Mouse (Mus musculus): Measurements from ENCODE around the gene Tescl. TPM values are rescaled to one million over a fixed set of nuclear protein-coding genes. Genes with fewer than 3 reads are reported as not detected.

The Tescl gene
- polyA plus RNA-seq, 1 experiment from 2014 or later, result 0.20 TPM

DNA sequence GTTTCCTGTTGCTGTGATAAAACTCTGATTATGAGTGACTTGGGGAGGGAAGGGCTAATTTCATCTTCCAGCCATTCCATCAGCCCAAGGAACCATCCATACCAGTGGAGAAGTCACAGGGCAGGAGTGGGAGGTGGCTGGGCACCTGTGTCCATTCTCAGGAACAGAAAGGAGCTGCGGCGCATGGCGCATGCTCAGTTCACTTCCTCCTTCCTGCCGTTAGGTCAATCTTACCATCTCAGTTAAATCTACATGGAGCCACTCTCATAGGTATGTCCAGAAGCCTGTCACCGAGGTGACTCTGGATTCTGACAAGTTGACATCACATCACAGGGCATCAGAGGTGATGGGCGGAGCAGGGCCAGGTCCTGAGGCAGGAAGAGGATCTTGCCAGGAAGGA, 21.9 kb upstream of the Tescl start:
- no peak for DNase-seq (ENCODE audit: low spot score)
- H3K9ac ChIP-seq (ENCODE audit: low read length), result no peak overlapping the region
- H3K4me2 ChIP-seq (ENCODE audit: low read length), result no peak overlapping the region
- H3K27me3 ChIP-seq (replicated peaks; ENCODE audit: control insufficient read depth, insufficient read depth, low read length), result no peaks in the 10 kb centered on the region
- H3K36me3 ChIP-seq (ENCODE audit: control insufficient read depth, insufficient read depth, low read length), result no peaks in the 10 kb centered on the region
- no peak for ATAC-seq
- no peaks in the 10 kb centered on the region for H3K4me1 ChIP-seq (ENCODE audit: control insufficient read depth, insufficient read depth, low read length)
- no peaks in the 10 kb centered on the region for H3K9me3 ChIP-seq (replicated peaks; ENCODE audit: control insufficient read depth, low read length)
- H3K27ac ChIP-seq (ENCODE audit: low read depth, low read length), result no peak overlapping the region
- H3K4me3 ChIP-seq (ENCODE audit: low read depth, low read length), result no peak overlapping the region
- WGBS, result 87% methylated on average over 6 of the region's 6 CpGs

DNA sequence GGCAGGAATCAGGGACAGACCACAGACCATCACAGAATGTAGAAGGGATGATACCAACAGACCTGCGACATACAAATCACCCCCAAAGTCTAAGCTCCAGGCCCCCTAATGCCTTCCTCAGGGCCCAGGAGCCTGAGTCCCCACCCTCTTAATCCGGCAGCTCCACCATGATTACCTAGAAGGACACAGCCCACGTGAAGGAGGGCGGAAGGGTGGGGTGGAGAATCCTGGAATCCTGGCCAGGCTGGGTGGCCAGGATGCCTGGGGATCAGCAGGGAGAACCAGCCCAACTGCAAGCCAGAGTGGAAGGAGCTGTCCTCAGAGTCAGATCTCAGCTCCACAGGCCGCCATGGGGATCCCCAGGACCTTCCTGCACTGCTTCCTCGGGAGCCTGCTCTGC, 15.2 kb upstream of the Tescl start, which contains the start of gene Lypd5:
Gene Lypd5 (plus strand): TSS at position 301 of the 400 bp plus-strand sequence.
- Histone ChIP-seq H3K9me3 (replicated peaks; ENCODE audit: control insufficient read depth, low read length) (no peaks in the 10 kb centered on the region), H3K36me3 (ENCODE audit: control insufficient read depth, insufficient read depth, low read length) (no peaks in the 10 kb centered on the region), H3K27ac (ENCODE audit: low read depth, low read length) (no peak within 1 kb of the TSS), H3K4me3 (ENCODE audit: low read depth, low read length) (no peak within 1 kb of the TSS), H3K27me3 (replicated peaks; ENCODE audit: control insufficient read depth, insufficient read depth, low read length) (no peaks in the 10 kb centered on the region), H3K4me2 (ENCODE audit: low read length) (no peak within 1 kb of the TSS), H3K4me1 (ENCODE audit: control insufficient read depth, insufficient read depth, low read length) (no peaks in the 10 kb centered on the region), H3K9ac (ENCODE audit: low read length) (no peak within 1 kb of the TSS)
- 46% methylated on average over 6 of the region's 6 CpGs for WGBS
- ATAC-seq, result no peak
- DNase-seq (ENCODE audit: low spot score), result no peak

DNA sequence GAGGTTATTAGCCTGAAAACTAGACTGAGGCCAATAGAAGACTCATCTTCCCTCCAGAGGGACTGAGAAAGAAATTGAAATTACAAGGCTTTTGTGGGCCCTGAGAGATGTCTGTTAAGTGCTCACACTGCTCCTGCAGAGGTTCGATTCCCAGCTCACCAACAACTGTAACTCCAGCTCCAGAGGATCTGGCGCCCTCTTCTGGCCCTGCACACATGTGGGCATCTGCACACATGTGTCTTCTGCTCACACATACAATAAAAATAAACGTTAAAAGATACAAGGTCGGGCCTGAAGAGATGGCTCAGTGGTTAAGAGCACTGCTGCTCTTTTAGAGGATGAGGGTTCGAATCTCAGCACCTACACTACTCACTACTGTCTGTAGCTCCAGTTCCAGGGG, 12.7 kb upstream of the Tescl start:
- no peaks in the 10 kb centered on the region for H3K36me3 ChIP-seq (ENCODE audit: control insufficient read depth, insufficient read depth, low read length)
- DNase-seq (ENCODE audit: low spot score) (no peak), ATAC-seq (no peak)
- H3K27me3 ChIP-seq (replicated peaks; ENCODE audit: control insufficient read depth, insufficient read depth, low read length), result no peaks in the 10 kb centered on the region
- no peak overlapping the region for H3K4me2 ChIP-seq (ENCODE audit: low read length)
- no peak overlapping the region for H3K4me3 ChIP-seq (ENCODE audit: low read depth, low read length)
- H3K9me3 ChIP-seq (replicated peaks; ENCODE audit: control insufficient read depth, low read length), result no peaks in the 10 kb centered on the region
- H3K27ac ChIP-seq (ENCODE audit: low read depth, low read length), result no peak overlapping the region
- no peaks in the 10 kb centered on the region for H3K4me1 ChIP-seq (ENCODE audit: control insufficient read depth, insufficient read depth, low read length)
- WGBS, result 63% methylated on average over 5 of the region's 5 CpGs
- H3K9ac ChIP-seq (ENCODE audit: low read length), result no peak overlapping the region

DNA sequence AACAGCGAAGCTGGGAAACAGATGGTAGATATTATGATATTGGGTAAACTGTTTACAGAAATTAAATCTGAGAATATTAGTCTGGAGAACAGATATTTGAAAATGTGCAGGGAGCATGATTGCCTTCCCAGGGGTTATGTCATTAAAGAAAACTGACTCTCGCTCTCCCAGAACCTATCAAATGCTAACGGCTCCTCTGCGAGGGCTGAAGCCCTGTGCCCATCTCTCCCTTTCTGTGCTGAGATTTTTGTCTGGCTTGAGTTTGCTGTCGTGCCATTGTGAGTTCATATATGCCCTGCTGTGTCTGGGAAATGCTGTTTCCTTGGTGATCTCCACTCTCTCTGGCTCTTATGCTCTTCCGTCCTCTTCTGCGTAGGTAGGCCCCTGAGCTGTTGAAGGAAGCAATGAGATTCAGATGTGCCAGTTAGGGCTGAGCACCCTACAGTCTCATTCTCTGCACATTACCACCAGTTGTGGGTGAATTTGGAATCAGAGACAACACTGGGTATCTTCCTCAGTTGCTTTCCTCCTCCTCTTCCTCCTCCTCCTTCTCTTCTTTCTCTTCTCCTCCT, 10.1 kb upstream of the Tescl start:
- no peak overlapping the region for H3K9ac ChIP-seq (ENCODE audit: low read length)
- no peaks in the 10 kb centered on the region for H3K4me1 ChIP-seq (ENCODE audit: control insufficient read depth, insufficient read depth, low read length)
- H3K9me3 ChIP-seq (replicated peaks; ENCODE audit: control insufficient read depth, low read length), result no peaks in the 10 kb centered on the region
- DNase-seq (ENCODE audit: low spot score) (no peak), ATAC-seq (no peak)
- H3K4me2 ChIP-seq (ENCODE audit: low read length), result no peak overlapping the region
- whole genome bisulfite sequencing, result 68% methylated on average over 7 of the region's 7 CpGs
- H3K4me3 ChIP-seq (ENCODE audit: low read depth, low read length), result no peak overlapping the region
- H3K36me3 ChIP-seq (ENCODE audit: control insufficient read depth, insufficient read depth, low read length), result no peaks in the 10 kb centered on the region
- no peaks in the 10 kb centered on the region for H3K27me3 ChIP-seq (replicated peaks; ENCODE audit: control insufficient read depth, insufficient read depth, low read length)
- H3K27ac ChIP-seq (ENCODE audit: low read depth, low read length), result no peak overlapping the region

DNA sequence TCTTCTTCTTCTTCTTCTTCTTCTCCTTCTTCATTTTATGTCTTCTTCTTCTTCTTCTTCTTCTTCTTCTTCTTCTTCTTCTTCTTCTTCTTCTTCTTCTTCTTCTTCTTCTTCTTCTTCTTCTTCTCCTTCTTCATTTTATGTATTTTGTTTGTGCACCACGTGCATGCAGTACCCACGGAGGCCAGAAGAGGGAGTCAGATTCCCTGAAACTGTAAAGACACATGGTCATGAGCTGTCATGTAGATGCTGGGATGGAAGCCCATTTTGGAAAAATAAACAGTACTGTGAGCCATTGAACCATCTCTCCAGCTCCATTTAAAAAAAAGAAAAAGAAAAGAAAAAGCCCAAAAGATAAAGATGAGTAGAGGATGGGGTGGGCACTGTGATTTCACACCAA, 4.5 kb upstream of the Tescl start:
- Histone ChIP-seq H3K4me1 (ENCODE audit: control insufficient read depth, insufficient read depth, low read length) (no peaks in the 10 kb centered on the region), H3K9me3 (replicated peaks; ENCODE audit: control insufficient read depth, low read length) (no peaks in the 10 kb centered on the region), H3K9ac (ENCODE audit: low read length) (no peak overlapping the region), H3K27ac (ENCODE audit: low read depth, low read length) (no peak overlapping the region), H3K36me3 (ENCODE audit: control insufficient read depth, insufficient read depth, low read length) (no peaks in the 10 kb centered on the region), H3K27me3 (replicated peaks; ENCODE audit: control insufficient read depth, insufficient read depth, low read length) (no peaks in the 10 kb centered on the region), H3K4me3 (ENCODE audit: low read depth, low read length) (no peak overlapping the region), H3K4me2 (ENCODE audit: low read length) (no peak overlapping the region)
- WGBS, result 43% methylated on average over 2 of the region's 2 CpGs
- DNase-seq (ENCODE audit: low spot score) (no peak), ATAC-seq (no peak)

DNA sequence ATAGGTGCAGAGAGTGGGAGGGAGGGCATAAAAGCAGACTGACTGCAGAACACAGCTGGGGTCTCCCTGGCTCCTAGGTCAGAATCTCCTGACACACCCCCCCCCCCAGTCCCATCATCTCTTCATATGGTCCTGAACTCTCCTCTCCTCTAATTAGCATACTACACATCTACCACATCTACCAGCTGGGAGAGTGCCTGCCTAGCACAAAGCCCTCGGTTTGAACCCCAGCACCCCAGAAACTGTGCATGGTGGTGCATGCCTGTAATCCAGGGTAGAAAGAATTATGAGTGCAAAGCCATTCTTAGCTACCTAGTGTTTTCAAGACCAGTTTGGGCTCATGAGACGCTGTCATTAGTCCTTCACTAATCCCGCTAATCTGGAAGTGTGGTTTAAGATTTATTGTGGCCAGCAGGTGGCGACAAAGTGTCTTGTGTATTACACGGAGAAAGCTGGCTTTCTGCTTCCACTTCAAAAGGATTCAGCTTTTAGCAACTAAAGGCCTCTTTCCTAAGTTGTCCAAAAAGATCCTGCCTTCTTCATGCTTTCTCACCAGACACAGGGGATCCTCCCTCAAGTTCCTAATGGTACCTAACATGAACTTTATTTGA, 2.1 kb upstream of the Tescl start:
- H3K4me3 ChIP-seq (ENCODE audit: low read depth, low read length), result no peak overlapping the region
- H3K27me3 ChIP-seq (replicated peaks; ENCODE audit: control insufficient read depth, insufficient read depth, low read length), result no peaks in the 10 kb centered on the region
- peak; percentile 91 for DNase-seq (ENCODE audit: low spot score)
- H3K9me3 ChIP-seq (replicated peaks; ENCODE audit: control insufficient read depth, low read length), result no peaks in the 10 kb centered on the region
- no peaks in the 10 kb centered on the region for H3K4me1 ChIP-seq (ENCODE audit: control insufficient read depth, insufficient read depth, low read length)
- 10% methylated on average over 5 of the region's 5 CpGs for WGBS
- no peak overlapping the region for H3K4me2 ChIP-seq (ENCODE audit: low read length)
- H3K36me3 ChIP-seq (ENCODE audit: control insufficient read depth, insufficient read depth, low read length), result no peaks in the 10 kb centered on the region
- H3K9ac ChIP-seq (ENCODE audit: low read length), result no peak overlapping the region
- no peak overlapping the region for H3K27ac ChIP-seq (ENCODE audit: low read depth, low read length)
- ATAC-seq, result peak; percentile 42; the same call in 1 of the 2 replicates

DNA sequence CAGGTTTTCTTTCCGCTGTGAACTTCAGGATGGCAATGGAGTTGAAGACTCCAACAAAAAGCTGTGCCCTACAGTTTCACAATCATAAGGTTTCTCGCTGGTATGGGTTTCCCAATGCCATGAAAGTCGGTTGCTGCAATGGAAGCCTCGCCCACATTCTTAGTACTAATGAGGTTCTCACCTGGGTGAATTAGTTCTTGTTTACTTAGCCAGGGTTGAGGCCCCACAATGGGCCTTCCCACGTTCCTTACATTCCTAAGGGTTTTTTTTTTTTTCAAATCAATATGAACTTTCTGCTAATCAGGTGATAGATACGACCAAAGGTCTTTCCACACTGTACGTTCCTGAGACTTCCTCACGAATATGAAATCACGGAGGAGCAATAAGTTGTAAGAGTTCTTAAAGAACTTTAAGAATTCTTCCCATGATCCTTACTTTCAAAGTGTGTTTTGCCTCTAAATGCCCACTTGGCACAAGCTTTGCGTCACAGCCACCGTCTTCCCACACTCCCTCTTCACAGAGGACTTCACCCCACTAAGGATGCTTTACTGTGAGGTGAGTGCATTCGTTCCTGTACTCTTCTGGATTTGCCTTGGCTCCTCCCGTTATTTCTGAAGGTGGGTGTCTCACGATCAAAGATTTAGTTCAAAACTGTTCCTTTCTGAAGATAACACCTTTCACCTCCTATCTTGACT, 6.3 kb downstream of the Tescl start:
- ATAC-seq, result no peak
- H3K9ac ChIP-seq (ENCODE audit: low read length), result no peak overlapping the region
- peaks cover 6% of the 10 kb centered on the region; the same call in 1 of the 2 replicates for H3K4me1 ChIP-seq (ENCODE audit: control insufficient read depth, insufficient read depth, low read length)
- no peaks in the 10 kb centered on the region for H3K36me3 ChIP-seq (ENCODE audit: control insufficient read depth, insufficient read depth, low read length)
- DNase-seq (ENCODE audit: low spot score), result no peak
- H3K27me3 ChIP-seq (replicated peaks; ENCODE audit: control insufficient read depth, insufficient read depth, low read length), result no peaks in the 10 kb centered on the region
- H3K4me3 ChIP-seq (ENCODE audit: low read depth, low read length), result no peak overlapping the region
- no peak overlapping the region for H3K27ac ChIP-seq (ENCODE audit: low read depth, low read length)
- no peak overlapping the region for H3K4me2 ChIP-seq (ENCODE audit: low read length)
- 91% methylated on average over 14 of the region's 14 CpGs for WGBS
- H3K9me3 ChIP-seq (replicated peaks; ENCODE audit: control insufficient read depth, low read length), result peaks cover 7% of the 10 kb centered on the region; the same call in 1 of the 2 replicates

DNA sequence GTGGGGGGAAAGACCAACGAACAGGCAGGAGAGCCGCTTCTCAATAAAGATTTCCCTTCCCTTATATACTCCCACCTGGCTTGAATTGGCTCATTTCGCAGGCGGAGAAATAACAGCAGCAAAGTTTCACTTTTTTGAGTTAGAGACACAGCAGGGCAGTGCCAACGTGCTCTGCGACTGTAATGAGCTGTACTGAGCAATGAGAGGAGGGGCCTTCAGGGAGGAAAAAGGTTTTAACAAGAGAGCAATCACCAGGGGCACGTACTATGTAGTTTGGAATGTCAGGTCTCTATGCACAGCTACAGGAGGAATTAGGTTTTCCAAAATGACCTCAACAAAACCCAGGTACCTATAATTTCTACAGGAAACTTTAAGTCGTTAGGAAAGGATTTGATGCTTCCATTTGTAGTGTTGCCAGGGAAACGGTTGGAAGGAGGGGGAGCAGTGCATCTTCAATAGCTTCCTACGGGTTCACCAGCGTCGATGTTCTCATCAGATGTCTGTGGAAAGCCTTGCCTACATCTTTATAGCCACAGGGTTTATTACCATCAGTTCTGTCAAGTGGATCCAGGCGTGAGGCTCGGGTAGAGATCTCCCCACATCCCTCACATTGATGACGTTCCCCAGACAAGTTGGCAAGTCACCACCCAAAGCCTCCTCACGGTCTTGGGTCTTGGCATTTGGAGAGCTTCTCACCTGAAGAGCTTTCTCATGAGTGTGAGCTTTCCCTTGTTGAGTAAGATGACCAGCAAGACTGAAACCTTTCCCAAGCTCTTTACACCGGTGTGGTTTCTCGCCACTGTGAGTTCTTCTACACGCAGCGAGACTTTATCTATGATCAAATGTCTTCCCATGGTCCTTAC, 7.2 kb downstream of the Tescl start:
- no peaks in the 10 kb centered on the region for H3K27me3 ChIP-seq (replicated peaks; ENCODE audit: control insufficient read depth, insufficient read depth, low read length)
- 35% methylated on average over 20 of the region's 20 CpGs for whole genome bisulfite sequencing
- ATAC-seq, result peak; percentile 67
- peaks cover 7% of the 10 kb centered on the region; the same call in 1 of the 2 replicates for H3K9me3 ChIP-seq (replicated peaks; ENCODE audit: control insufficient read depth, low read length)
- 0 out of 2 replicates have a peak overlapping the region, but pooled peaks have one; percentile 3 for H3K27ac ChIP-seq (ENCODE audit: low read depth, low read length)
- no peaks in the 10 kb centered on the region for H3K36me3 ChIP-seq (ENCODE audit: control insufficient read depth, insufficient read depth, low read length)
- DNase-seq (ENCODE audit: low spot score), result peak; percentile 52
- peak overlapping the region; percentile 54 for H3K9ac ChIP-seq (ENCODE audit: low read length)
- peaks cover 6% of the 10 kb centered on the region; the same call in 1 of the 2 replicates for H3K4me1 ChIP-seq (ENCODE audit: control insufficient read depth, insufficient read depth, low read length)
- peak overlapping the region; percentile 25; the same call in 1 of the 2 replicates for H3K4me3 ChIP-seq (ENCODE audit: low read depth, low read length)
- peak overlapping the region; percentile 40 for H3K4me2 ChIP-seq (ENCODE audit: low read length)

Measured in forebrain, embryonic 14.5 days (tissue).